Mouse (Mus musculus) E14TG2a.4 (cell line): Measurements from ENCODE around the gene 4930412O13Rik.

Source experiments
- CTCF ChIP-seq: conservative IDR thresholded peaks from 2 replicates; pipeline ENCODE4 v1.5.1; 2014; ENCODE audit warnings: low read length
- NANOG ChIP-seq: IDR thresholded peaks from 2 replicates; pipeline ENCODE4 v1.6.1; 2014; ENCODE audit warnings: borderline replicate concordance, low read length, mixed read lengths
- POU5F1 ChIP-seq: IDR thresholded peaks from 2 replicates; pipeline ENCODE4 v1.6.1; 2014; ENCODE audit warnings: low read length, borderline replicate concordance

GRCm38 (mm10) chr2:9860698-9861097, 20.4 kb upstream of the 4930412O13Rik start:
- TF ChIP-seq CTCF: no peak
- no peak for TF ChIP-seq POU5F1
- TF ChIP-seq NANOG: no peak
